Mouse (Mus musculus): ENCODE data around the gene Gm42688.

Gene Gm42688

DNA sequence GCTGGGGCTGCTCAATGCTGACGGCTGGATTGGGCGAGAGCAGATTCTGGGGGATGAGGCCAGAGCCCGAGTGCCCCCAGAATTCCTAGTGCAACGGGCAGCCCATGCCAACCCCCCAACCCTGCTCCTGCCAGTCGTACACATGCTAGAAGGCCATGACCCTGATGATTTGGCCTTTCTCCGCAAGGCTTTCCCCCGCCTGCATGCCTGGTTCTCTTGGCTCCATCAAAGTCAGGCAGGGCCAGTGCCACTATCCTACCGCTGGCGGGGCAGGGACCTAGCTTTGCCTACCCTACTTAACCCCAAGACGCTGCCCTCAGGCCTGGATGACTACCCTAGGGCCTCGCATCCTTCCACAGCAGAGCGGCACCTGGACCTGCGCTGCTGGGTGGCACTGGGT lies 16.2 kb downstream of the Gm42688 start:
- DNase-seq (ENCODE audit: low spot score in 2 of 2): no peak

DNA sequence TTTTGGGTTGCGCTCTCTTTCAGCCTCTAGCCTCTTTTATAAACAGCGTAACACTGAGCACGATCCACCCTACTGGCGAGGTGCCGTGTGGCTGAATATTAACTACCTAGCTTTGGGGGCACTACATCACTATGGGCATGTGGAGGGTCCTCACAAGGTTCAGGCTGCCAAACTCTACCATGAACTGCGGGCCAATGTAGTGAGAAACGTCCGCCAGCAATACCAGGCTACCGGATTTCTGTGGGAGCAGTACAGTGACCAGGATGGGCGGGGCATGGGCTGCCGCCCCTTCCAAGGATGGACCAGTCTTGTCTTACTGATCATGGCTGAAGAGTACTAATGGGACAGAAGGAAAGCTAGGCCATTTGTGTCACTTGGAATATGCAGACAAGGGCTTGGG lies 17.0 kb downstream of the Gm42688 start:
- no peak for DNase-seq (ENCODE audit: low spot score in 2 of 2)

DNA sequence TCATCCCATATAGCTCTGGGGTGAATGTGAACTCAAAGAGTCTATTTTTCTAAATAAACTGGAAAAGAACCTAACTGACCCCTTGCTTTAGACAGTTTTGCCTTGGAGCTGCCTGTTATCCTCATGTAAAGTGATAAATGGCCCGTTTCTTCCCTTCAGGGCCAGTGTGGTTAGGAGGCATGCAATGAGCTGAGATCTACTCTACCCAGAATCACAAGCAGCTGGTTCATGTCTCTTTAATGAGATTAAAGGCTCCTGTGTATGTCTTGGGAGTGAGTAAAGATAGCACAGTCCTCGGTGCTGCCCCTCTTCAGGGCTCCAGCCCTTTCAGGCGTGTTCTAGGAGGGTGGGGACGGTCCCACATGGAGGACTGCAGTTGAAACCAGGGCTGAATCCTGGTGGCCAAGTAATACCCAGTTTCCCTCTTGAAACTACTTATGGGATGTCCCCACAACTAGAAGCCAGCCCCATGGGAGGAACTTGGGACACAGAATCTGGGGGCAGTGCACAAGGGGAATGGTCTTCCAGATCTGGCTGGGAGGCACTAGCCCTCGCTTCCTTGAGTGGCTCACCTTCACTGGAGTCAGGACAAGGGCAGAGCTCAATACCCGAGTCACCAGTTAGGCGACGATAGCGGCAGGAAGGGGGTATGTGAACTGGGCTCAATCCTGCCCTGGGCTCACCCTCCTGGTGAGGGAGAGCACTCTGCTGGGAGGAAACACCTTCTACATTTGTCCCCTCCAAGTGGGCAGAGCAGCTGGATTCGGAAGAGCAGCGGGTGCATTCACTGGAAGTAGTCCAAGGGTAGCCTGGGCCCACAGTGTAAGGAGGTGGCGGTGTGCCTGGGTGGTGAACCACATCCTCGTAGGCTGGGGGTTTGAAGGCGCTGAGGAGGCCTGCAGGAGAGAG lies 17.7 kb downstream of the Gm42688 start:
- DNase-seq (ENCODE audit: low spot score in 2 of 2): no peak

DNA sequence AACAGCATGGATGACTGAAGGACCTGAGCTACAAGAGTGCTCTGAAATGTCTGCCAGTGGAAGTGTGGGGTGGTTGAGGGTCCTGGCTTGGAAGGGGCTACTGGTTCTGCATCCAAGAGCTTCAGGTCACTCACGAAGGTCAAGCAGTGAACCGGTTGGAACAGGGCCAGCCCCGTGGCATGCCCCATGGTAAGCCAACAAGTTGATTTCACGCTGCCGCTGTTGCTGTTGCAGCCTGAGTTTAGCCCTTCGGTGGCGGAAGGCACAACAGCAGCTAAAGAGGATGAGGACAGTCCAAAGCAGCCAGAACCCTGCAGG lies 18.3 kb downstream of the Gm42688 start:
- DNase-seq (ENCODE audit: low spot score in 2 of 2): no peak

DNA sequence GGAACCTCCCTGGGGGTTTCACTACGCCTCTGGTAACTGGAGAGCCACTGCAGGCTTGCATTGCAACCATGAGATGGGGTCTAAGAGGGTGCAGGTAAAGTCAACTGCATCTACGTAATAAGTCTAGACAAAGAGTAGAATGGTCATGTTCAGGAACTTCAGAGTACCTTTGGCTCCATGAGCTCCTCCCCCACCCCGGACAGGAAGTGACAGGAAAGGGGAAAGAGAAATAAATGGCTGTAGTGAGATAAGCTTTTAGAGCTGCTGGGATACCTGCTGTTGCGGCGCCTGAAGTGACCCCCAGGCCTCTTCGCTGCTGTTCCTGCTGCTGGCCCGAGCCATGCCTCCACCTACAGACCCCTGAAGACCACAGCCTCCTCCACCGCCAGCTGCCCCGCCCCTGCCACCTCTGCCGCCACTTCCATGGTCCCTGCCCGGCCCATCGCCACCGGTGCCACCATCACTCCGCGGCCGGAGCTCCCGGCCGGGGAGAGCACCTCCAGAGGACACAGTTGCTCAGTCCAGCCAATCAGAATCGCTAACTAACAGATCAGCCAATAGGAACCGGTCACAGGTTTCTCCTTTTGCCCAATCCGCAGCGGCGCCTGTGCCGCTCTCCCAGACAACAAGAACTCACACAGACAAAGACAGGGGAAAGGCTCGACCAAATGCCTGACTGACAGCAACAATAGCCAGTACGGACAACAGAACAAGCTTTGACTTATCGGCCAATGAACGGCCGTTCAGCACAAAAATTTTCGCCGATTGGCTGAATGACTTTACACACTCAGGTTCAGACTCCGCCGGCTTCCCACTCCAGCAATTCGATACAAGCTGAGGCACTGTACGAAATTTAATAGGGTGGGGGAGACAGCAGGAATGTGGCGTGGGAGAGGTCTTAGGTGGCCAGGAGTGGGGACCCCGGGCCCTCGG lies 19.8 kb downstream of the Gm42688 start, which contains the start of gene Wbp1:
TSS of gene Wbp1 (minus strand) at position 630 of the 933 bp plus-strand sequence.
- DNase-seq (ENCODE audit: low spot score in 2 of 2): peak; percentile 95 to 98

DNA sequence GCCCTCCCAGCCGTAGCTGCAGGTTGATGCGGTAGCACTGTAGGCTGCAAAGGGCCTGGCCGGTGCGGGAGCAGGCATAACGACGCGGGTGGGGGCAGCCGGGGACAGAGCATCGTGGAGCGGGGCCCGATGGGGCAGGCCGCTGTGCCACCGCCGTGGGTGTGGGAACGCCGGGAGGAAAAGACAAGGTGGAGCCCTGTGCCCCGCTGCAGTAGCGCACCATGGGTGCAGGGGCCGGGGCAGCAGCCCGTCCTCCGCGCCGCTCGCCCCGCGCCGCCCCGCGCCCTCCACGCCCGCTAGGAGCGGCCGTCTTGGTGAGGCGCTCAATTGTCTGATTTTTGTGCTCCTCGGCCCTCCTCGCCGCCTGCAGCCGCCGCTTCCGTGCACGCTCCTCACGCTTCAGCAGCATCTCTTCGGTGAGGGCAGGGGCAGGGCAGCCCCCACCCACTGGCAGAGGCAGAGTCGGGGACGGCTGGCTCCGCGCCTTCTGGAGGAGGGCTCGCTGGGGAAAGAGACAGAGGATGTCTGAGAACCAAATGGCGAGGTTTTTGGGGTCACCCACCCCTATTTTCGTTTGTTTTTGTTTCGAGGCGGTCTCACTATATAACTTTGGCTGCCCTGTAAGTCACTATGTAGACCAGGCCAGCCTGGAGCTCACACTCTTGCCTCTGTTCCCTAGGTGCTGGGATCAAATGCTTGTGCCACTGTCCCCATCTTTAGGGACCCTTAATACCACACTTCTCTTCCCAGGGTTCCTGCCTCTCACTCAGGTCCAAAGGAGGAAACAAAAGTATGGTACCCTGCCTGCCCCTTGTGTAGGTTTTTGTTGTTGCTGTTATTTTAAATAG lies 20.7 kb downstream of the Gm42688 start:
- DNase-seq (ENCODE audit: low spot score in 2 of 2): peak in 1 of 2 experiments; percentile 25

DNA sequence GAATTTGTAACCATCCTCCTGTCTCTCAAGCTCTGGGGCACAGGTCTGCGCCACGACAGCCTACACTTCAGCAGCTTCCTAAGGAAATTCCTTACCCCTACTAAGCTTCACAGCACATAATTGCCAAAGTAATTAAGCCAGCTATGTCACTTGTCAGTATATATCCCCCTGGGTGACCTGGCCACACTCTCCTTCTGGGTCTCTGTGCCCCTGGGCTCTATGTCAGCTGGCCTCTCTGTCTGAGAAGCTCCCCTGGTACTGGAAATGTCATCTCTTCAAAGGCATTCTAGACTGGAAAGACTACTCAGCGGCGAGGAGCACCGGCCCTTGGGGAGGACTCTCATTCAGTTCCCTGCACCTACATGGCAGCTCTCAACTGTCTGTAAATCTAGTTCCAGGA lies 21.5 kb downstream of the Gm42688 start:
- no peak for DNase-seq (ENCODE audit: low spot score in 2 of 2)

DNA sequence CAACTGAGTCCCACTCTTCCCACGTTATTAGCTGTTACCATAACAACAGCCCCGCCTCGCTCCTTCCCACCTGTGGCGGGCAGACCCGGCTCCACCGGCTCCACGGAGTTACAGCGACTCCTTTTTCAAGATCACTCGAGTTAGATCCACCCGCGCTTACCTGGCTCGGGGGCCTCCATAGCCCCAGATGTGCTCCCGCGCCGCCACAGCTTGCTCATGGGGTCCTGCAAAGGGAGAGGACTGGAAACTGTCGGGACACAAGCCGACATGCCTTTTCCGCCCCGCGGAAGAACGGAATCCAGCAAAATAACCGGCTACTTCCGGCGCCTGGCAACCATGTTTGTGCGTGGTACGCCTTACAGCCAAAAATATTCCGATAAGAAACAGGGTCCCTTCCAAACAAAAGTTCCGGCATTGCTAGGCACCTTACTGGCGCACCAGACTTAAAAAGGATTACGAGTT lies 23.5 kb downstream of the Gm42688 start:
- DNase-seq (ENCODE audit: low spot score in 2 of 2): peak; percentile 86 to 87

DNA sequence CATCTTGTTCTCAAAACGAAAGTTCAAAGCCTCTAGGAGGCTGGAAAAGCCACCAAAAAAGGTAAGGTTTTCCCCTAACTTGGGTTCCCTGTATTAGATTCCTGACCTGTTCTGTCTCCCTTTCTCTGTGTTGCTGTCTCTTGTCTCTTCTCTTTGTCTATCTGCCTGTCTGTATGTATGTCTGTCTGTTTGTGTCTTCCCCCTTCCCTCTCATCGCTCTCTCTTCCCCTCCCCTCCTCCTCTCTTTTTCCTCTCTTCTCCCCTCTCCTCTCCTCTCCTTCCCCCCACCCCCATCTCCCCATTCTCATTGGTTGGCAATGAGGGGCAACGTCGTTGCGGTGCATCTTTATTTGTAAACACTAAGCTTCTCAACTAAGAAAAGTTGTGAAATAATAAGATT lies 23.9 kb downstream of the Gm42688 start, which contains the start of gene Ino80b:
TSS of gene Ino80b (minus strand) at position 101 of the 400 bp plus-strand sequence.
- no peak for DNase-seq (ENCODE audit: low spot score in 2 of 2)

DNA sequence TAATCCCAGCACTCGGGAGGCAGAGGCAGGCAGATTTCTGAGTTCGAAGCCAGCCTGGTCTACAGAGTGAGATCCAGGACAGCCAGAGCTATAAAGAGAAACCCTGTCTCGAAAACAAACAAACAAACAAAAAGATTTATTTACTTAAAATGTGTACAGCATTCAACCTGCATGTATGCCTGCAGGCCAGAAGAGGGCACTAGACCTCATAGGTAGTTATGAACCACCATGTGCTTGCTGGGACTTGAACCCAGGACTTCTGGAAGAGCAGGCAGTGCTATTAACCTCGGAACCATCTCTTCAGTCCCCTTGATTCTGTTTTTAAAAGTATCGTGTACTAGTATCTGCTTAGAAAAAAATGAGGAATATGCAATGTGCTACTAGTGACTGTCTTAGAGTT lies 26.0 kb downstream of the Gm42688 start:
- DNase-seq (ENCODE audit: low spot score in 2 of 2): no peak

DNA sequence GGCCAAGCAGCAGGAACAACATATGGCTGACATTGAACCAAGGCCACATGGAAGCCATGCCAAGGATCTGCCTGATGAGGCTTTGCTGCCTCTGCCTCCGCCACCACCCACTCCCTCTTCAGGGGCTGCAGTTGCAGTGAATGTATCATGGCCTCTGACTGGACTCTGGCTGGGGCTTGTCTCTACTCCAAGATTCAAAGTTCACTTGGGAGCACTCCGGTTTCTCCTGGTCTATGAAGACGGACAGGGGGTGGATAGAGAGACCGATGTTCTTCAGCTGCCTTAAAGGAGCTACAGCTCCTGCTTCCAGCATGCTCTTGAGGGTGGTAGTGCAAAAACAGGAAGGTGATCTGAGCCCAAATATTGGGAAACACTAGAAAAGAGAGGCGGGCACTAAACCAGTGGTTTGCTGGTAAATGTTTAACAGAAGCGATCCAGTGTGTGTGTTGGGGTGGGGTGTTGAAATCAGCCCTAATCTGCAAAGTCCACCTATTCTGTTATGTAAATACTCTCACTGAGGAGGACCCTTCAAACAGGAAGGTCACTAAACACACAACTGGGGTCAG lies 30.1 kb downstream of the Gm42688 start:
- no peak for DNase-seq (ENCODE audit: low spot score in 2 of 2)

DNA sequence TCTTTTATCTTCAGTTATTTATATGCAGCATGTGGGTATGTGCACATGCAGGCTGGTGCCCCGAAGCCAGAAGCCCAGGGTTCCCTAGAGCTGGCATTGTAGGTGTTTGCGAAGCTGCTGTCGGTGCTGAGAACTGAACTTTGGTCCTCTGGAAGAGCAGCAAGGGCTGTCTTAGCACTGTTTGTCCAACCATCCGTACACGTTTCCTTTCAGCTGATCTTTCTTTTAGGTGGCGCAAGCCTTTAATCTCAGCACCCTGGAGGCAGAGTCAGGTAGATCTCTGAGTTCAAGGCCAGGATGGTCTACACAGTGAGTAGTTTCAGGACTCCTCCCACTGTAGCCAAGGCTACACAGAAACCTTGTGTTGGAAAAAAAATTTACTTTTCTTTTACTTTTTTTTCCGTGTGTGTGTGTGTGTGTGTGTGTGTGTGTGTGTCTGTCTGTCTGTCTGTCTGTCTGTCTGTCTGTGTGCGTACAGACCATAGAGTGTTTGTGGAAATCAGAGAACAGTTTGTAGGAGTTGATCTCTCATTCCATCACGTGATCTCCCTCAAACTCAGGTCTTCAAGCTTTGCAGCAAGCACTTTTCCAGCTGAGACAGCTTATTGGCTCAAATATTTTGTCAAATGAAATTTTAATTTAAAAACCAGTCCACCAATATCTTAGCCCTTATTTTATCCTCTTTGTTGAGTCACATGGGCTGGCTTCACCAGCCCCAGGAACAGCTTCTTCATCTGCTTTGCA lies 30.9 kb downstream of the Gm42688 start:
- no peak for DNase-seq (ENCODE audit: low spot score in 2 of 2)

DNA sequence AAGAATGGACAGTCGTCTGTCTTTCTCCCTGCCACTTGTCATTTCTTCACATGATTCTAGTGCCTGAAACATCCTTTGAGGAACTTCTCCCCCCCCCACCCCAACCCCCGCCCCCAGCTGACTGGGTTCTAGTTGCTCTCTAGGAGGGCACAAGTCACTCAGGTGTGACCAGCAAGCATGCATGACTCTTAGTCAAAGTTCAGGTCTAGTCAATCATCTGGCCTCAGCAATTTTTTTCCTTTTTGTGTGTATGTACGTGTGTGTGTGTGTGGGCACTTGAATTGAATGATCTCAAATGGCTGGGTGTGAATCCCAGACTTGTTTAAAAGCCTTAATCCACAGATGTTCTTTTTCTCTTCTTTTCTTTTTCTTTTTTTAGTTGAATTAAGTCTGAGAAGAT lies 32.8 kb downstream of the Gm42688 start:
- no peak for DNase-seq (ENCODE audit: low spot score in 2 of 2)

DNA sequence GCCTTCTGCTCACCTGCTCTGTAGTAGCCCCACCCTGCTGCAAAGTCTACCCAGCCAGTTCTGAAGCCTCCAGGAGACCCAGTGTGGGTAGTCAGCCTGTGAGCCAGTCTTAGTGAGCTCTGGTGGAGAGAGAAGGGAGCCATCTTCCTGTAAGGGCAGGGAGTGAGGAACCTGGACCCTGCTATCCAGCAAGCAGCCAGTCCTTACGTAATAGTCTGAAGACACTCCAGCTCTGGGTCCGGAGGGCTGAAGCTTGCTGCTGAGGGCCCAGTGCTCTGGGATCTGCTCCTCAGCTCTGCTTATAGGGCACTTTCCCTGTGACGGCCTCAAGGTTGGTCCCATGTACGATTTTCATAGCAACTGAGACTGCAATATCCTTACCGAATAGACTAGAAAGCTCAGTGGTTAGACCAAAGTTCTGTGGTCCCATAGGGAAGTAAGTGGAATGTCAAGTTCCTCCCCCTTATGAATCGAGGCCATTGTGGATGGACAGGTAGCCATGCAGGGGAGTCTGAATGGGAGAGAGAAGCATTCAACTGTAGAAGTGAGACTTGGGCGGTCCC lies 33.6 kb downstream of the Gm42688 start, which contains the start of gene Rtkn:
TSS of gene Rtkn (plus strand) at position 513 of the 563 bp plus-strand sequence.
- DNase-seq (ENCODE audit: low spot score in 2 of 2): no peak

DNA sequence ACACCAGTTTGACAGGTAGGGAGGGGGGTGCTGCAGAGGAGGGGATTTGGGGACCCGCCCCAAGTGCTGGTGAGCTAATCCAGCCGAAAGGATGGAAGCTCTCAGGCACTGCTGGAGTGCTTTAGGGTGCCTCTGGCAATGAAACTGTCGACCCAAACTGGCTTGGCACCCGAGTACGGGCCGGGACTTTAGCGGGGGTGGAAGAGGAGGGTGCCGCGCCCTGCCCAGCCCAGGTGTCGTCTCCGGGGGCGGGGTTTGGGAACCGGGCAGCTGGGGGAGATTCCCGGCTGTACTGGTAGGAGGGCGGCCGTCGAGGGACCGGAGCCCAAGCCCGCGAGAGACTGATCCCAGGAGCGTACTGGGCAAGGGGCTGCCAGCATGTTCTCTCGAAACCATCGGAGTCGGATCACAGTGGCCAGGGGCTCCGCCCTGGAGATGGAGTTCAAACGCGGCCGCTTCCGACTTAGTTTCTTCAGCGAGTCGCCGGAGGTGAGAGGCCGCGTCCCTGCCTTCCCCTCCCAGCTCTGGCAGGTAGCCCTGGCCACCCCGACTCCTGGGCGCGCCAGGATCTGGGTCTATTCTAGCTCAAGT lies 34.2 kb downstream of the Gm42688 start:
- no peak for DNase-seq (ENCODE audit: low spot score in 2 of 2)

DNA sequence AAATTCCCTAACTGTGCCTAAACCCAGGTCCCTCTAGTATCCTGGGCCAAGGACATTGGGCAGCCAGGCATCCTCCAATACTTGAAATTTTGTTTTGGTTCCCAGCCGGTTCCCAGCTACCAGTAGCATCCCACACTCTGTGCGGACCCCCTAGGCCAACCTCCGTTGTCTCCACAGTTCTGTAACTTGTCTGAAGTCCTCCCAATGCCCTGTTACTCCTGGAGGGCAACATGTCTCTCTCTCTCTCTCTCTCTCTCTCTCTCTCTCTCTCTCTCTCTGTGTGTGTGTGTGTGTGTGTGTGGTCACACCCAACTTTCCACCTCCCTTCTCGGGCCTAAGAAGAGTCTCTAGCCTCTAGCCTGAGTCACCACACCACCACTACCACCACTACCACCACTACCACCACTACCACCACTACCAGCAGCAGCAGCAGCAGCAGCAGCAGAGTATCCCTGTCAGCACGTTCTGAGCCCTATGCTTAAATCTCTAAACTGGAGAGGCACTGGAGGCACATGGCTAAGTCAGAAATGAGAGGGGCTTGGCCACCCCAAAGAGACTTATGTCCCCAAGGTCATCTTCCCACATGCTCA lies 35.0 kb downstream of the Gm42688 start:
- no peak for DNase-seq (ENCODE audit: low spot score in 2 of 2)

DNA sequence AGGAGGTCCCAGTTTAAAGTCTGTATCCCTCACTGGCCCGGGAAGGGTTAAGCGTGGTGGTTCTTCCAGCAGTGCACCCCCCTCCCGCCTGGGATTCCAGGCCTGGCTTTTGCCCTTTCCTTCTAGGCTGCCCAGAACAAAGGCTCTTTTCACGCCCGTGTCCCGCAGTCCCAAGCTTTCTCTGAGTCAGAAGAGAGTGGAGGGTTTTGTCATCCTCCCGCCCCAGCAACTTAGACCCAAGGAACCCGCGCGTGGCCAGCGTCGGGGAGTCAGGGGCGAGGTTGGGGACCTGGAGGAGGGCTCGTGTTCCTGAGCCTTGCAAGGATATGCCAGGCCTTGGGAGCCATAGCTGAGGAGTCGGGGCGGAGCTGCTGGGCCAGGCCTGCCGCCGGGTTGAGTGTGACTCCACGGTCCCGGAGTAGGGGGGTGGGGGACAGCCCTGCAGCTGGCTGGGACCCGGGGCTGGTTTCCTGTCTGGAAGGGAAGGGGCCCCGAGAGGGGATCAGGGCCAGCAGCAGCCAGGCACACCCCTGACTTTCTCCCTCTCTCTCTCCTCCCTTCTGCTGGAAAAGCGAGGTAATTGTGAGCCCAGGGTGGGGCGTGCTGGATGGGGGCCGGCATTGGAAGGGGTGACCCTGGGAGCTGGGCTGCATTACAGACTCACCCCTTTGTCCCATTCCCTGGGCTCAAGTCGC lies 35.6 kb downstream of the Gm42688 start:
- DNase-seq (ENCODE audit: low spot score in 2 of 2): no peak

DNA sequence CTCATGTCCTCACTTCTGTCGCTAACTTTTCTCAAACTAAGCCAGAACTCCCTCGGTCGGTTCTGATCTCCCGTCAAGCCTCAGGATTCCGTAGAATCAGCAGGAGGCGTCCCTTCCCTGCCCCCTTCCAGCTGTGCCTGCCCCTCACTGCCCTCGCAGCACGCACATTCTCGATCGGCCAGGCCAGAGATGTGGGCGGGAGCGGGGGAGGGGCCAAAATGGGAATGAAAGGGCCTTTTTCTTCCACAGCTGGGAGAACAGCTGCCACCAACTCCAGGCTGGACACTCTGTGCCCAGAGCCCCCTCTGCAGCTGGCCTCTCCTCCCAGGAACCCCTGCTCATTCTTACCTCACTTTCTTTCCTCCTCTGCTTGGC lies 36.1 kb downstream of the Gm42688 start:
- peak; percentile 70 to 76 for DNase-seq (ENCODE audit: low spot score in 2 of 2)

DNA sequence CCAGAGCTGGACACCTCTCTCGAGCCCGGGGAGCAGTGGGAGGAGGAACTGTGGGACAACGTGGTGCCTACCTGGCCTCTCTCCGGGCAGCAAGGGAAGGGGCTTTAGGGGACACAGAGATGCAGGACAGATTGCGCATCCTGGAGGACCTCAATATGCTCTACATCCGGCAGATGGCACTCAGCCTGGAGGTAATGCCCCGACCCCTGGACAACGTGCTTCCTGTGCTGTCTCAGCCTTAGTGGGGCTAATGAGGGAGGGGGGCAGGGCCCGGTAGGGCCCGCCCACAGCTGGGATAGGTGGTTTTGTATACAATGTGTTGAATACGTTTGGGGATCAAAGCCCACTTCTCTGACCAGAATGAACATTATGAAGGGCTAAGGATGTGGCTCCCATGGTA lies 36.6 kb downstream of the Gm42688 start:
- no peak for DNase-seq (ENCODE audit: low spot score in 2 of 2)
